Mouse (Mus musculus) midbrain, embryonic 13.5 days (tissue): ENCODE measurements around the gene Stap2. TPM values are rescaled to one million over a fixed set of nuclear protein-coding genes. Genes with fewer than 3 reads are reported as not detected.

Source experiments
- ATAC-seq: fragments of 200-750 bp; cut with Nextera tagmentation; 2 replicates; pipeline ENCODE4 v1.8.0; 2017; ENCODE audit warnings: mild to moderate bottlenecking, moderate TSS enrichment, moderate library complexity
- H3K27ac ChIP-seq: fragments of 300-500 bp; sonication (generic); 2 replicates; pipeline ENCODE4 v1.5.1; 2015; ENCODE audit warnings: inconsistent platforms, mild to moderate bottlenecking, moderate library complexity
- H3K27me3 ChIP-seq: fragments of 300-500 bp; sonication (generic); 2 replicates; pipeline ENCODE4 v1.6.1; 2015; ENCODE audit warnings: mild to moderate bottlenecking, inconsistent platforms
- H3K36me3 ChIP-seq: fragments of 300-500 bp; sonication (generic); 2 replicates; pipeline ENCODE4 v1.6.1; 2015; ENCODE audit warnings: mild to moderate bottlenecking, inconsistent platforms
- H3K4me1 ChIP-seq: fragments of 300-500 bp; sonication (generic); replicated peaks from 2 replicates; pipeline ENCODE4 v1.6.1; 2015; ENCODE audit warnings: inconsistent platforms
- H3K4me2 ChIP-seq: fragments of 300-500 bp; sonication (generic); replicated peaks from 2 replicates; pipeline ENCODE4 v1.6.1; 2015; ENCODE audit warnings: moderate library complexity, mild to moderate bottlenecking, inconsistent platforms
- H3K4me3 ChIP-seq: fragments of 300-500 bp; sonication (generic); replicated peaks from 2 replicates; pipeline ENCODE4 v1.5.1; 2015; ENCODE audit warnings: mild to moderate bottlenecking, inconsistent platforms
- H3K9ac ChIP-seq: fragments of 300-500 bp; sonication (generic); replicated peaks from 2 replicates; pipeline ENCODE4 v1.6.1; 2015; ENCODE audit warnings: mild to moderate bottlenecking, inconsistent platforms
- H3K9me3 ChIP-seq: fragments of 300-500 bp; sonication (generic); 2 replicates; pipeline ENCODE4 v1.6.1; 2016; ENCODE audit warnings: mild to moderate bottlenecking, inconsistent platforms
- WGBS: fragments of 180-500 bp; shearing (Covaris S2); methylation state at CpG from one replicate; pipeline ENCODE4 v1.1.7; 2015; 5-methylcytosine and 5-hydroxymethylcytosine counted together
- polyA plus RNA-seq: library from polyadenylated mRNA; unstranded; fragments of >200 nt; fragmentation: Nextera tagmentation; extraction: Ambion mirVana; gene quantifications from 2 replicates; pipeline ENCODE4 v1.2.1, GENCODE M21; 2015

Stap2 gene
- polyA plus RNA-seq, 1 experiment from 2014 or later: 4.6 TPM

- WGBS: 10% methylated on average over 9 of the region's 9 CpGs
- H3K9ac ChIP-seq: peak overlapping the region; percentile 76
Observed at GRCm38 (mm10) chr17:56010681-56011080, 5.3 kb upstream of the Stap2 start.

GRCm38 (mm10) chr17:56010255-56010654 is 4.9 kb upstream of the Stap2 start:
- WGBS: 70% methylated on average over 14 of the region's 14 CpGs
- Histone ChIP-seq H3K4me2 (peak overlapping the region; percentile 80), H3K27ac (peak overlapping the region; percentile 93; the same call in 1 of the 2 replicates), H3K27me3 (0 out of 2 replicates have a peak, but pooled peaks cover 3% of the 10 kb centered on the region), H3K9me3 (no peaks in the 10 kb centered on the region), H3K36me3 (peaks cover 43% of the 10 kb centered on the region), H3K9ac (peak overlapping the region; percentile 76), H3K4me3 (peak overlapping the region; percentile 55), H3K4me1 (peaks cover 39% of the 10 kb centered on the region)
- ATAC-seq: no peak

More at GRCm38 (mm10) chr17:56010681-56011080, 5.3 kb upstream of the Stap2 start:
- Histone ChIP-seq H3K27ac (no peak overlapping the region), H3K4me3 (peak overlapping the region; percentile 55), H3K36me3 (peaks cover 47% of the 10 kb centered on the region), H3K27me3 (no peaks in the 10 kb centered on the region), H3K4me2 (peak overlapping the region; percentile 80), H3K9me3 (no peaks in the 10 kb centered on the region), H3K4me1 (peaks cover 39% of the 10 kb centered on the region)
- ATAC-seq: no peak

- Histone ChIP-seq H3K4me1 (peaks cover 39% of the 10 kb centered on the region), H3K27me3 (peaks cover 5% of the 10 kb centered on the region; the same call in 1 of the 2 replicates), H3K9me3 (no peaks in the 10 kb centered on the region), H3K4me3 (peak overlapping the region; percentile 55), H3K36me3 (peaks cover 39% of the 10 kb centered on the region), H3K27ac (peak overlapping the region; percentile 93), H3K4me2 (peak overlapping the region; percentile 80), H3K9ac (peak overlapping the region; percentile 76)
- 51% methylated on average over 2 of the region's 2 CpGs for WGBS
- no peak for ATAC-seq
Observed at GRCm38 (mm10) chr17:56009962-56010240, 4.5 kb upstream of the Stap2 start.

GRCm38 (mm10) chr17:56009088-56009961 is 3.9 kb upstream of the Stap2 start:
- H3K4me3 ChIP-seq: peak overlapping the region; percentile 55
- H3K27ac ChIP-seq: peak overlapping the region; percentile 93
- WGBS: 2% methylated on average over 56 of the region's 62 CpGs
- H3K27me3 ChIP-seq: peaks cover 7% of the 10 kb centered on the region; the same call in 1 of the 2 replicates
- peak overlapping the region; percentile 76 for H3K9ac ChIP-seq
- peak; percentile 91 for ATAC-seq
- no peaks in the 10 kb centered on the region for H3K9me3 ChIP-seq
- peaks cover 39% of the 10 kb centered on the region for H3K4me1 ChIP-seq
- H3K36me3 ChIP-seq: peaks cover 35% of the 10 kb centered on the region
- H3K4me2 ChIP-seq: peak overlapping the region; percentile 80

DNA sequence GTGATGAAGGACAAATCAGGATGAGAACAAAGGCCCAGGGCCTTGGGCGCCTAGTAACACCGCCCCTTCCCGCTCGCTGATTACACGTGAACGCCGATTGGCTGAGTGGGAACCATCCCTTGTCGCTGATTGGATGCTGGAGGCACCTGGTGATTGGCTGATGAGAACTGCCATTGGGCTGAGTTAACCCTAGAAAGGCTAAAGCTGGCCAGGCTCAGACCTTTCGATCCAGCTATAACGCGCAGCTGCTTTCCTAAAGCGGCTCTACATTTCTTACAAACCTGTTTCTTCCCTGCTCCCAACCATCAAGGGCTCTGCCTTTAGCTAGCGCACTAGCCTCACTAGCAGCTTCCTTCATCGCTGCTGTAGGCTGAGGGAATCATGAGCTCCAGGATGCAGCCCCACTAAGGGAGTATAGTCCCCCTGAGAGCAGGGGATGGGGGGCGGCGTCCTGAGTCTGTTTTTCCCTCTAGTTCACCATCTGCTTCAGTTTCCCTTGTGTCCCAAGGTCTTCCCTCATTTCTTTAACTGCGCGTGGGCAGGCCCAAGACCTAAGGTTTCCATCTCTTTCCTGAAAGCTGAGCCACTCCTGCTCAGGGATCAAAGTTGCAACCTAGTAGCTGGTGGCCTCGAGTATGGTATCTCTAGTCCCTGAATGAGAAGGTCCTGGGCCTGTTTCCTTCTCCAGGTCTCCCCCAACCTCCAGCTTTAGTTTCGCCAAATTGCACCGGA is 3.1 kb upstream of the Stap2 start:
- WGBS: under 1% methylated on average over 21 of the region's 21 CpGs
- no peaks in the 10 kb centered on the region for H3K9me3 ChIP-seq
- H3K9ac ChIP-seq: peak overlapping the region; percentile 76
- H3K36me3 ChIP-seq: peaks cover 28% of the 10 kb centered on the region
- peak overlapping the region; percentile 55 for H3K4me3 ChIP-seq
- H3K27ac ChIP-seq: peak overlapping the region; percentile 93
- H3K4me2 ChIP-seq: peak overlapping the region; percentile 80
- peak; percentile 92 for ATAC-seq
- H3K27me3 ChIP-seq: peaks cover 7% of the 10 kb centered on the region; the same call in 1 of the 2 replicates
- H3K4me1 ChIP-seq: peaks cover 39% of the 10 kb centered on the region

DNA sequence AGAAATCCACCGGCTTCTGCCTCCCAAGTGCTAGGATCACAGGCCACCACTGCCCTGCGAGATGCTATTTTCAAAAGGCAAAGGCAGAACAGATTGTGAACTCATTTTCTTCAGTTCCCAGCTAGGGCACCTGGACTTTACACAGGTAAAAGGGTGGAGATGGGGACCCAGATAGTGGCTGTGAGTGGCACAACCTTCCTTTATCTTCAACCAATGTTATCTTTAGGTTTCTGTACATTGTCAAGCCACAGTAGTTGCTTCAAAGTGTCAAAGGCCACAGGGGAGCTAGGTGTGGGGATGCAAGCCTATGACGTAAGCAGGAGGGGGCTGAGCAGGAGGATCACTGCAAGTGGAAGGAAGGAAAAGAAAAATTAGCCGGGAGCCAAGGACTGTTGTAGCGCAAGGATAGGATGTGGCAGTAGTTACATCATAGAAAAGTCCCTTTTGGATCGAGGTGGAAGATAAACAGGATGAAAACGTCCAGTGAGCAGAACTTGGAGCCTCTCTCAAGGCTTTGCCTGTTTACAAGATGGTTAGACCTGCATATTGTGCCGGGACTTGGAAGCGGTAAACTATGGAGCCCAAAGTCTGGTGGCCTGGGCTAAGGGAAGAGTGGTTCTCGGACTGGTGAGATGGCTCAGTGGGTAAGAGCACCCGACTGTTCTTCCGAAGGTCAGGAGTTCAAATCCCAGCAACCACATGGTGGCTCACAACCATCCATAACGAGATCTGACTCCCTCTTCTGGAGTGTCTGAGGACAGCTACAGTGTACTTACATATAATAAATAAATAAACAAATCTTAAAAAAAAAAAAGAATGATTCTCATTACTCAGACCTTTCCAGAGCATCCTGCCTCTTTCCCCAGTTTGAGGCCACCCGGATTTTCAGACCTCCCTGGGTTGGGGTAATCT is 2.3 kb upstream of the Stap2 start:
- peak; percentile 22; the same call in 1 of the 2 replicates for ATAC-seq
- H3K4me1 ChIP-seq: peaks cover 39% of the 10 kb centered on the region

GRCm38 (mm10) chr17:56006956-56007355 is 1.6 kb upstream of the Stap2 start:
- H3K4me3 ChIP-seq: no peak overlapping the region
- H3K9ac ChIP-seq: no peak overlapping the region
- no peak overlapping the region for H3K4me2 ChIP-seq
- peaks cover 13% of the 10 kb centered on the region for H3K36me3 ChIP-seq
- ATAC-seq: no peak
- 54% methylated on average over 10 of the region's 10 CpGs for WGBS
- H3K27me3 ChIP-seq: peaks cover 7% of the 10 kb centered on the region
- H3K4me1 ChIP-seq: peaks cover 34% of the 10 kb centered on the region
- peak overlapping the region; percentile 93 for H3K27ac ChIP-seq
- H3K9me3 ChIP-seq: no peaks in the 10 kb centered on the region

More for the DNA sequence above, 2.3 kb upstream of the Stap2 start:
- 36% methylated on average over 14 of the region's 14 CpGs for WGBS
- Histone ChIP-seq H3K4me2 (peak overlapping the region; percentile 80), H3K27ac (peak overlapping the region; percentile 93), H3K9ac (peak overlapping the region; percentile 48), H3K4me3 (peak overlapping the region; percentile 55), H3K27me3 (peaks cover 7% of the 10 kb centered on the region; the same call in 1 of the 2 replicates), H3K36me3 (peaks cover 20% of the 10 kb centered on the region), H3K9me3 (no peaks in the 10 kb centered on the region)

- Histone ChIP-seq H3K36me3 (0 out of 2 replicates have a peak, but pooled peaks cover under 1% of the 10 kb centered on the region), H3K27me3 (peaks cover 32% of the 10 kb centered on the region), H3K4me2 (no peak overlapping the region), H3K4me1 (peaks cover 13% of the 10 kb centered on the region), H3K4me3 (no peak overlapping the region), H3K27ac (no peak overlapping the region), H3K9me3 (no peaks in the 10 kb centered on the region), H3K9ac (no peak overlapping the region)
- WGBS: 86% methylated on average over 3 of the region's 3 CpGs
- ATAC-seq: no peak
Observed at GRCm38 (mm10) chr17:56003000-56003399, 2.4 kb downstream of the Stap2 start.

- ATAC-seq: peak; percentile 47
- H3K9ac ChIP-seq: no peak overlapping the region
- H3K36me3 ChIP-seq: peaks cover 30% of the 10 kb centered on the region
- H3K27me3 ChIP-seq: peaks cover 28% of the 10 kb centered on the region
- 0 out of 2 replicates have a peak, but pooled peaks cover 7% of the 10 kb centered on the region for H3K4me1 ChIP-seq
- no peaks in the 10 kb centered on the region for H3K9me3 ChIP-seq
- WGBS: 8% methylated on average over 30 of the region's 30 CpGs
- H3K27ac ChIP-seq: no peak overlapping the region
- no peak overlapping the region for H3K4me3 ChIP-seq
- no peak overlapping the region for H3K4me2 ChIP-seq
Observed at GRCm38 (mm10) chr17:55999794-56000499, 5.4 kb downstream of the Stap2 start.

GRCm38 (mm10) chr17:55996007-55996406 is 9.4 kb downstream of the Stap2 start:
- Histone ChIP-seq H3K27me3 (peaks cover 21% of the 10 kb centered on the region), H3K4me3 (no peak overlapping the region), H3K4me1 (0 out of 2 replicates have a peak, but pooled peaks cover 7% of the 10 kb centered on the region), H3K36me3 (peaks cover 66% of the 10 kb centered on the region), H3K4me2 (no peak overlapping the region), H3K9ac (no peak overlapping the region), H3K27ac (no peak overlapping the region), H3K9me3 (no peaks in the 10 kb centered on the region)
- ATAC-seq: no peak
- 91% methylated on average over 15 of the region's 15 CpGs for WGBS
